Mouse (Mus musculus): Measurements from ENCODE around the gene Zhx3. TPM values are rescaled to one million over a fixed set of nuclear protein-coding genes. Genes with fewer than 3 reads are reported as not detected.

The Zhx3 gene
- polyA plus RNA-seq, 1 experiment = 1.1 TPM

GRCm38 (mm10) chr2:160796973-160797372, 75.8 kb downstream of the Zhx3 start:
- Histone ChIP-seq H3K4me1 (ENCODE audit: control insufficient read depth, insufficient read depth, low read length) (no peaks in the 10 kb centered on the region), H3K9ac (ENCODE audit: low read depth, poor library complexity, severe bottlenecking) (no peak overlapping the region), H3K4me3 (ENCODE audit: low read depth, low read length) (no peak overlapping the region), H3K27ac (ENCODE audit: insufficient read depth, low read length) (no peak overlapping the region), H3K36me3 (ENCODE audit: control insufficient read depth, insufficient read depth, low read length, poor library complexity, severe bottlenecking) (no peaks in the 10 kb centered on the region), H3K27me3 (ENCODE audit: control insufficient read depth, insufficient read depth, low read length, poor library complexity, severe bottlenecking) (no peaks in the 10 kb centered on the region), H3K9me3 (replicated peaks; ENCODE audit: control insufficient read depth, insufficient read depth, low read length, poor library complexity, severe bottlenecking) (no peaks in the 10 kb centered on the region)
- TF ChIP-seq POLR2A (IDR thresholded peaks at IDR 0.05; ENCODE audit: insufficient read depth, low read length) (no peak), EP300 (IDR thresholded peaks at IDR 0.05; ENCODE audit: insufficient read depth, low read depth, low read length) (no peak), CTCF (IDR thresholded peaks at IDR 0.05; ENCODE audit: low read depth, low read length) (no peak)

DNA sequence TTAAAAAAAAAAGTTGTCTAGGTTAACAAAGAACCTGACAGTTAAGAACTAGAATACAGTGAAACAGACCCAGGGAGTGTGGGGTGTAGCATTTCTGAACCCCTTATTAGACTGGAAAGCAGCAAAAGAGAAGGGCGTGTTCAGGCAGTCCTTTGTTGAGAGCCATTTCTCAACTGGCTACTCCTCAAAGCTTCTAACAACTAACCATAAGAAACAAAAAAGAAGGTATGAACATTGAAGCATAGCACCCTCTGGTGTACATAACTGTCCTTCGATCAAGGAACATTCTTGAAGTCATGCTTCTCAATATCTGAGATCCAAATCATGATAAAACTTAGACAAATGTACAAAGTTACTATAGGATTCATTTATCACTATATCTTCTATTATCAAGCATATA, 79.7 kb downstream of the Zhx3 start:
- H3K27ac ChIP-seq (ENCODE audit: insufficient read depth, low read length) = no peak overlapping the region
- H3K4me3 ChIP-seq (ENCODE audit: low read depth, low read length) = no peak overlapping the region
- TF ChIP-seq POLR2A (IDR thresholded peaks at IDR 0.05; ENCODE audit: insufficient read depth, low read length) = no peak
- TF ChIP-seq EP300 (IDR thresholded peaks at IDR 0.05; ENCODE audit: insufficient read depth, low read depth, low read length) = no peak
- no peak for TF ChIP-seq CTCF (IDR thresholded peaks at IDR 0.05; ENCODE audit: low read depth, low read length)
- no peaks in the 10 kb centered on the region for H3K9me3 ChIP-seq (replicated peaks; ENCODE audit: control insufficient read depth, insufficient read depth, low read length, poor library complexity, severe bottlenecking)
- no peaks in the 10 kb centered on the region for H3K27me3 ChIP-seq (ENCODE audit: control insufficient read depth, insufficient read depth, low read length, poor library complexity, severe bottlenecking)
- no peaks in the 10 kb centered on the region for H3K4me1 ChIP-seq (ENCODE audit: control insufficient read depth, insufficient read depth, low read length)
- H3K9ac ChIP-seq (ENCODE audit: low read depth, poor library complexity, severe bottlenecking) = no peak overlapping the region
- no peaks in the 10 kb centered on the region for H3K36me3 ChIP-seq (ENCODE audit: control insufficient read depth, insufficient read depth, low read length, poor library complexity, severe bottlenecking)

GRCm38 (mm10) chr2:160789741-160790140, 83.1 kb downstream of the Zhx3 start:
- Histone ChIP-seq H3K9me3 (replicated peaks; ENCODE audit: control insufficient read depth, insufficient read depth, low read length, poor library complexity, severe bottlenecking) (no peaks in the 10 kb centered on the region), H3K27me3 (ENCODE audit: control insufficient read depth, insufficient read depth, low read length, poor library complexity, severe bottlenecking) (no peaks in the 10 kb centered on the region), H3K9ac (ENCODE audit: low read depth, poor library complexity, severe bottlenecking) (no peak overlapping the region), H3K36me3 (ENCODE audit: control insufficient read depth, insufficient read depth, low read length, poor library complexity, severe bottlenecking) (no peaks in the 10 kb centered on the region), H3K4me3 (ENCODE audit: low read depth, low read length) (no peak overlapping the region), H3K4me1 (ENCODE audit: control insufficient read depth, insufficient read depth, low read length) (no peaks in the 10 kb centered on the region), H3K27ac (ENCODE audit: insufficient read depth, low read length) (no peak overlapping the region)
- TF ChIP-seq POLR2A (IDR thresholded peaks at IDR 0.05; ENCODE audit: insufficient read depth, low read length) = no peak
- no peak for TF ChIP-seq CTCF (IDR thresholded peaks at IDR 0.05; ENCODE audit: low read depth, low read length)
- no peak for TF ChIP-seq EP300 (IDR thresholded peaks at IDR 0.05; ENCODE audit: insufficient read depth, low read depth, low read length)

DNA sequence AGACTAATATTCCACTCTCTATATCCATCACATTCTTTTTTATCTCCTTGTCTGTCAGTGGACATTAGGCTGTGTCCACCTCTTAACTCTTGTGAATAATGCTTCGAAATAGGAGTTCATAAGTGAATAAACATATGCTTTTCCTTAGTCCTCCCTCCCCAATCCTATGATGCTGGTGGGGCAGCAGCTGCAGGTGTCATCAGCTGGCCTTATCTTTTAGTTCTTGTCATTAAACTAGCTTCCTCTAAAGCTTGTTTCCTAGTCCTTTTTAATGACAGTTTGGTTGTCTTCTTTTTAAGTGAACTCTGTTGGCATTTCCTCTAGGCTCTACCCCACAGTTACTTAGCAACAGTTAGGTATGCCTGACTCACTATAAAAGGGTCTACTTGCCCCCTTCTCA, 83.8 kb downstream of the Zhx3 start:
- no peak overlapping the region for H3K9ac ChIP-seq (ENCODE audit: low read depth, poor library complexity, severe bottlenecking)
- H3K4me1 ChIP-seq (ENCODE audit: control insufficient read depth, insufficient read depth, low read length) = no peaks in the 10 kb centered on the region
- TF ChIP-seq EP300 (IDR thresholded peaks at IDR 0.05; ENCODE audit: insufficient read depth, low read depth, low read length) (no peak), CTCF (IDR thresholded peaks at IDR 0.05; ENCODE audit: low read depth, low read length) (no peak), POLR2A (IDR thresholded peaks at IDR 0.05; ENCODE audit: insufficient read depth, low read length) (no peak)
- H3K27ac ChIP-seq (ENCODE audit: insufficient read depth, low read length) = no peak overlapping the region
- no peaks in the 10 kb centered on the region for H3K9me3 ChIP-seq (replicated peaks; ENCODE audit: control insufficient read depth, insufficient read depth, low read length, poor library complexity, severe bottlenecking)
- no peaks in the 10 kb centered on the region for H3K36me3 ChIP-seq (ENCODE audit: control insufficient read depth, insufficient read depth, low read length, poor library complexity, severe bottlenecking)
- no peak overlapping the region for H3K4me3 ChIP-seq (ENCODE audit: low read depth, low read length)
- no peaks in the 10 kb centered on the region for H3K27me3 ChIP-seq (ENCODE audit: control insufficient read depth, insufficient read depth, low read length, poor library complexity, severe bottlenecking)

DNA sequence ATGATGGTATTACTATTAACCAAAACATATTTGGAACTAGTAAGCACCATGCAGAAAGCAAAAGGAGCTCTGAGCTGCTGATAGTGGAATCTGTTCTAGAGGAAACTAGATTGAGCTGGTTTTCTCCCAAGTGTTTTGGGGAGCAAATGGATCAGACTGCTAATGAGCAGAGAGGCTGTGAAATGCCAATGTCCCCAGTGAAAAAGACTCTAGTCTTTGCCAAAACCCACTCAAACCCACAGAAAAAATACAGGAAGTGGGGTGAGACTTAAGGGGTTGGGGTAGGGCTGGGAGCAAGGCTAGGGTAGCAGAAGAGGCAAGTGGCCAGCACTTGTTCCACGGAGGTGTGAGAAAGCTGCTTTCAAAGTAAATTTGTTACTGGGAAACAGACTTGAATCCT, 86.5 kb downstream of the Zhx3 start:
- Histone ChIP-seq H3K4me3 (ENCODE audit: low read depth, low read length) (no peak overlapping the region), H3K27me3 (ENCODE audit: control insufficient read depth, insufficient read depth, low read length, poor library complexity, severe bottlenecking) (no peaks in the 10 kb centered on the region), H3K4me1 (ENCODE audit: control insufficient read depth, insufficient read depth, low read length) (no peaks in the 10 kb centered on the region), H3K9ac (ENCODE audit: low read depth, poor library complexity, severe bottlenecking) (no peak overlapping the region), H3K36me3 (ENCODE audit: control insufficient read depth, insufficient read depth, low read length, poor library complexity, severe bottlenecking) (no peaks in the 10 kb centered on the region), H3K9me3 (replicated peaks; ENCODE audit: control insufficient read depth, insufficient read depth, low read length, poor library complexity, severe bottlenecking) (peaks cover 3% of the 10 kb centered on the region; the same call in 1 of the 2 replicates), H3K27ac (ENCODE audit: insufficient read depth, low read length) (no peak overlapping the region)
- TF ChIP-seq EP300 (IDR thresholded peaks at IDR 0.05; ENCODE audit: insufficient read depth, low read depth, low read length) (no peak), CTCF (IDR thresholded peaks at IDR 0.05; ENCODE audit: low read depth, low read length) (no peak), POLR2A (IDR thresholded peaks at IDR 0.05; ENCODE audit: insufficient read depth, low read length) (no peak)

- no peaks in the 10 kb centered on the region for H3K27me3 ChIP-seq (ENCODE audit: control insufficient read depth, insufficient read depth, low read length, poor library complexity, severe bottlenecking)
- H3K36me3 ChIP-seq (ENCODE audit: control insufficient read depth, insufficient read depth, low read length, poor library complexity, severe bottlenecking) = no peaks in the 10 kb centered on the region
- peaks cover 3% of the 10 kb centered on the region; the same call in 1 of the 2 replicates for H3K9me3 ChIP-seq (replicated peaks; ENCODE audit: control insufficient read depth, insufficient read depth, low read length, poor library complexity, severe bottlenecking)
- no peaks in the 10 kb centered on the region for H3K4me1 ChIP-seq (ENCODE audit: control insufficient read depth, insufficient read depth, low read length)
- no peak overlapping the region for H3K9ac ChIP-seq (ENCODE audit: low read depth, poor library complexity, severe bottlenecking)
- no peak overlapping the region for H3K4me3 ChIP-seq (ENCODE audit: low read depth, low read length)
- TF ChIP-seq EP300 (IDR thresholded peaks at IDR 0.05; ENCODE audit: insufficient read depth, low read depth, low read length) = no peak
- no peak for TF ChIP-seq CTCF (IDR thresholded peaks at IDR 0.05; ENCODE audit: low read depth, low read length)
- TF ChIP-seq POLR2A (IDR thresholded peaks at IDR 0.05; ENCODE audit: insufficient read depth, low read length) = no peak
- H3K27ac ChIP-seq (ENCODE audit: insufficient read depth, low read length) = no peak overlapping the region
Observed at GRCm38 (mm10) chr2:160780834-160781219, 92.0 kb downstream of the Zhx3 start.
